Mouse (Mus musculus) erythroblast, embryonic 14.5 days (primary cell): Measurements from ENCODE around the gene Tbc1d10c. TPM values are rescaled to one million over a fixed set of nuclear protein-coding genes. Genes with fewer than 3 reads are reported as not detected.

Experiments
- H3K27me3 ChIP-seq: 2 replicates; pipeline ENCODE4 v1.6.1; 2012; ENCODE audit warnings: inconsistent platforms; ENCODE audit not compliant: control insufficient read depth
- H3K36me3 ChIP-seq: 2 replicates; pipeline ENCODE4 v1.6.1; 2012; ENCODE audit warnings: mild to moderate bottlenecking, inconsistent platforms; ENCODE audit not compliant: control insufficient read depth
- H3K4me1 ChIP-seq: 2 replicates; pipeline ENCODE4 v1.6.1; 2012; ENCODE audit warnings: inconsistent platforms; ENCODE audit not compliant: control insufficient read depth
- H3K4me3 ChIP-seq: replicated peaks from 2 replicates; pipeline ENCODE3; 2012; ENCODE audit warnings: moderate library complexity, mild to moderate bottlenecking, inconsistent platforms
- H3K9me3 ChIP-seq: 2 replicates; pipeline ENCODE4 v1.6.1; 2012; ENCODE audit warnings: low read length, inconsistent platforms, mixed read lengths; ENCODE audit not compliant: control insufficient read depth
- GATA1 ChIP-seq: IDR thresholded peaks from 2 replicates; pipeline ENCODE4 v1.6.1; 2012; ENCODE audit warnings: low read length, inconsistent platforms, mixed read lengths
- TAL1 ChIP-seq: IDR thresholded peaks from 3 replicates; pipeline ENCODE4 v1.6.1; 2012; ENCODE audit warnings: low read length, inconsistent platforms, mixed read lengths
- polyA plus RNA-seq: library from polyadenylated mRNA; stranded (reverse); fragments of >175 nt; gene quantifications from 2 replicates; pipeline ENCODE4 v1.2.3, GENCODE M21; 2012

Tbc1d10c gene
- polyA plus RNA-seq, 1 experiment: 0.18 TPM

DNA sequence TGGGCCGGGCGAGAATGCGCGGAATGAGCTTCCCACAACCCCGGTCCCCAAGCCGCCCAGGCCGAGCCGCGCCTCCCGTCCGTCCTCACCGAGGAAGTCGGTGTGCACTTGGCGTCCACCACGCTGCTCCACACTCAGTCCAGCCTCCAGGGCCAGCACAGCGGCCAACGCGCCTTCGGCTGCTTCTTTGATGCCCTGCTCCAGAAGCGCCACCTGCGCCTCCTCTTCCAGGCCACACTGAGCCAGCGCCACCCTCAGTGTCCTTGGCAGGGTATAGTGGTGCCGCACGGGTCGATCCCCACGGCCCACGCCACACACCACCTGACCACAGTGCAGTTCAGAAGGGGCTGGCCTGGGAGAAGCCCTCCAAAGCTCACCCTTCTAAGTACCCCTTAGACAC is 21.3 kb downstream of the Tbc1d10c start:
- Histone ChIP-seq H3K9me3 (no peaks in the 10 kb centered on the region; the same call in 1 of the 2 replicates), H3K27me3 (peaks cover 10% of the 10 kb centered on the region), H3K36me3 (no peaks in the 10 kb centered on the region), H3K4me1 (peaks cover 51% of the 10 kb centered on the region), H3K4me3 (peak overlapping the region; percentile 77)
- no peak for TF ChIP-seq TAL1
- TF ChIP-seq GATA1: no peak

DNA sequence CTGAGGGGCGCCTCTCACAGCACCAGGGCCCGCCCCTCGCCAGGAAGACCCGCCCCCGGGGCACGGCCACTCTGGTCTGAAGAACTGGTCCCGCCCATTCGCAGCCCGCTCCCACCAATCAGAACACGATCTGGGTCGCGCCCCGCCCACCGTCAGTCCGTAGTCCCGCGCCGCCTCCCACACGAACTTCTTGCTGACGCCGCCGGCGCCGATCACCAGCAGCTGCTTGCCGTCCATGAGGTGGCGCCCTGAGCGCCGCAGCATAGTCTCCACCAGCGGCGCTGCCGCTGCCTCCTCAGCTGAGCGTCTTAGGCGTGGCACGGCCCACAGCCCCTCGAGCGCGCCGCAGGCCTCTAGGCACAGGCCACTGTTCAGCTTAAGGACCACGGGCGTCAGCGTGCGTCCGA is 21.7 kb downstream of the Tbc1d10c start:
- H3K4me3 ChIP-seq: peak overlapping the region; percentile 77
- H3K4me1 ChIP-seq: peaks cover 53% of the 10 kb centered on the region
- H3K27me3 ChIP-seq: peaks cover 6% of the 10 kb centered on the region
- no peaks in the 10 kb centered on the region; the same call in 1 of the 2 replicates for H3K9me3 ChIP-seq
- H3K36me3 ChIP-seq: no peaks in the 10 kb centered on the region
- TF ChIP-seq GATA1 (no peak), TAL1 (no peak)

DNA sequence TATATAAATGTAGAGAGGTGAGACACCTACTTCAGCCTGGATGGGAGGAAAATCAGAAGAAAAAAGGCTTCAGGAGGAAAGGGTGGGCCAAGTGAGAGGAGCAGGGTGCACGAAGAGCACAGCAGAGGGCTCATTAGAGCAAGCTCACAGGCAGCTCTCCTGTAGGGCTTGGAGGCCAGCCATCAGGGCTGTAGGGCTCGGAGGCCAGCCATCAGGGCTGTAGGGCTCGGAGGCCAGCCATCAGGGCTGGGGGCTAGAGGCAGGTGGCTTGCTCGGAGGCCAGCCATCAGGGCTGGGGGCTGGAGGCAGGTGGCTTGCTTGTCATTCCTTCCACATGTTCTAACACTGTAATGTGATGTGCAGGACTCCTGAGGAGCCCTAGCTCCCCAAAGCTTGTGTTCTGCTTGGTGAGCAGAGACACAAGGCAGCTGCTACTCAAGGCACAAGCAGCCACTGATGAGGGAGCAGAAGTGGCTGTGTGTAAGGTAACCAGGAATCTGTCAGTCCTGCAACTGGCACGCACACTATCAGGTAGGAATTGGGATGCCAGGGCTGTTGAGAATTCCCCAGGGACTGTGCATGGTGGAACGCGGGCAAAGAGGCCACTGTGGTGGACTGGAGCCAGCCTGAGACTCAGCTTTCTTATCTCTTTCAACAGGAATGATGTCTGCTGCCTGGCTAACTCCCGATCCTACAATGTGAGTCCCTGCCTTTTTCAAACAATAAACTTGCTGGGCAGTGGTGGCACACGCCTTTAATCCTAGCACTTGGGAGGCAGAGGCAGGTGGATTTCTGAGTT is 24.2 kb downstream of the Tbc1d10c start:
- Histone ChIP-seq H3K27me3 (peaks cover 6% of the 10 kb centered on the region), H3K4me3 (no peak overlapping the region), H3K36me3 (peaks cover 4% of the 10 kb centered on the region), H3K4me1 (peaks cover 69% of the 10 kb centered on the region), H3K9me3 (no peaks in the 10 kb centered on the region; the same call in 1 of the 2 replicates)
- no peak for TF ChIP-seq GATA1
- no peak for TF ChIP-seq TAL1

DNA sequence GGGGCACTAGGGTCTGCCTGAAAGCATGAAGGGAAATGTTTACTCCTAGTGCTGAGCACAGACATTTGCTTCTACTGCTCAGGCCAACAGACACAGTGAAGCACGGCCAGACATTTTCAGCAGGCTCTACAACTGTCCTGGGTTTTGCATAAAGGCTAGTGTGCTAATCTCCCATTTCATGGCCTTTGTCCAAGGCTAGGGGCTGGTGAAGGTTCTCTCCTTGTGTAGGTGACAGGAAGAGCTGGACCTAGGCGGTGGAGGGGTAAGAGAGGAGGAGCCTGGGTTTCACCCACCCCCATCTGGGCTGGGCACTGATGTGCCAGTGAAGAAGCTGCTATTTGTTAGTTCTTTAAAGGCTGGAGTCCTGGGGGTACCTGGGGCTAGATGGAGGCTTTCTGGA is 26.4 kb downstream of the Tbc1d10c start:
- Histone ChIP-seq H3K4me1 (peaks cover 61% of the 10 kb centered on the region), H3K36me3 (peaks cover 23% of the 10 kb centered on the region), H3K27me3 (no peaks in the 10 kb centered on the region), H3K4me3 (no peak overlapping the region), H3K9me3 (no peaks in the 10 kb centered on the region; the same call in 1 of the 2 replicates)
- TF ChIP-seq GATA1 (no peak), TAL1 (no peak)

DNA sequence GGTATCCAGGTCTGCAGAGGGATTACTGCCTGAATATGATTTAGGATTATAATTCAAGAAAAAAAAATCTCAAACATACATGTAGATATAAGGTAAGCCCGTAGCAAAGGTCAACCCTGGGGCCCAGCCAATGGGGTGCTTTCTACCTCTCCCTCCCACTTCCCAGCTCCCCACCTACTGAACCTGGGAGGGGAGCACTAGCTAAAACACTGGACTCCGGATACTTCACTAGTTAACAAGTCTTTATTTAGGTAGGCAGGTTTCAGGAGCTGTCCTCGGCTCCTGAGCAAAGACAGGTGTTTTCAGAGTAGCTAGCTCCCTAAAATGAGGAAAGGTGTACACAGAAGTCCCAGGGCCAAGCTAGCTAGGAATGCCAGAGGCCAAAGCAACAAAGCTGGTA is 27.0 kb downstream of the Tbc1d10c start:
- Histone ChIP-seq H3K9me3 (no peaks in the 10 kb centered on the region; the same call in 1 of the 2 replicates), H3K4me3 (no peak overlapping the region), H3K4me1 (peaks cover 55% of the 10 kb centered on the region), H3K27me3 (no peaks in the 10 kb centered on the region), H3K36me3 (peaks cover 29% of the 10 kb centered on the region)
- TF ChIP-seq GATA1: no peak
- TF ChIP-seq TAL1: no peak

DNA sequence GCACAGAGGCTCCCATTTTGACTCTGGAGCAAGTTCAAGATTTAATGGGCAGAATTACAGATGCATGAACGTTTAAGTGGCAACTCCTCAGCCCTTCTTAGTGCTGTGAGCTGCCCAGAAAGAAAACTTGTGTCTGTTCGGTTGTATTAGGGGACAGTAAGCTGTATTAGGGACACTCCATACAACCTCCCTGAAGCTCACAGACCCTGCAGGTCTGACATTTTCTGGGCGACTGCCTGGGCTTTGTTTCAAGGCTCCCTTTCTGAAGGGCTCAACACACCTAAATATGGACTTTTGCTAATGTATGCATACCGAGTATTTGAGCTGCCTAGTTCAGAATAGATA is 27.6 kb downstream of the Tbc1d10c start:
- Histone ChIP-seq H3K4me3 (peak overlapping the region; percentile 81), H3K4me1 (peaks cover 53% of the 10 kb centered on the region), H3K36me3 (peaks cover 35% of the 10 kb centered on the region), H3K27me3 (no peaks in the 10 kb centered on the region), H3K9me3 (no peaks in the 10 kb centered on the region; the same call in 1 of the 2 replicates)
- TF ChIP-seq TAL1: no peak

DNA sequence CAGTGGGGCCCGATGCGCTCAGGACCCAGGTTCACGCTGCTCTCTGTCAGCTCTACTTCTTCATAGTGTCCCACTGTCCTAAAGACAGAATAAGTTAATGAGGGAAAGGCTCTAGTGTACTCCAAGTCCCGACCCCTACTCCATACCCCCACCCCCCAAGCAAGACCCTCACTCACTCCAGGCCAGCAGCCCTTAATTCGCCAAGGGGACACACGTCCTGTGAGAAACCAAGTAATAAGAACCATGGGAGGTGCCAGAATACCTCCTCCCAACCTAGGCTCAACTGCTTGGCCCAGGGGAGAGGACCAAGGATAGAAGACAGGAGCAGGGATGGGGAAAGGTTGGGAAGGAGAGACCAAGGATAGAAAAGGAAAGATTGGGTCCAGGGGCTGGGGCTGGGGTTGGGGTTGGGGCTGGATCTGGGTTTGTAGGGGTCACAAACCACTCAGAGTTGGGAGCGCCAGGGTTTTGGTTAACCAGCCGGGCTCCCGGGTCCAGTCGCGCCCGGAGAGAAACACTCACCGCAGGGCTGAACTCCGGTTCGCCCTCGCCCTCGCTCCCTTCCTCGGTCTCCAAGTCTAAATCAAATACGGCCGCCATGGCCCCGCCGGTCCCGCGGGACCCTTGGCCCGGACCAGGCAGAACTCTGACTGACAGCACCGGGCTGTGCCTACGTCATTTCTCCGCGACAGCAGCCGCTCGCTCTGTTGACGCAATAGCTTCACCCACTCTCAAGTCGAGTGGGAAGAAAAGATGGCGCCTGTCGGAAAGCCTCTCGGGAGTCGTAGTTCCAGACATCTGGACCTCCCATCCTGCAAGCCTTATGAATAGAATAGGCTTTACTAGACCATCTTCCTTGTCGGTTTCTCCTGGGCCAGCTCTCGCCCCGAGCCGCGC is 28.2 kb downstream of the Tbc1d10c start, which contains the start of gene Rps6kb2:
TSS of gene Rps6kb2 (minus strand) at position 709 of the 897 bp plus-strand sequence.
- H3K4me1 ChIP-seq: peaks cover 51% of the 10 kb centered on the region

DNA sequence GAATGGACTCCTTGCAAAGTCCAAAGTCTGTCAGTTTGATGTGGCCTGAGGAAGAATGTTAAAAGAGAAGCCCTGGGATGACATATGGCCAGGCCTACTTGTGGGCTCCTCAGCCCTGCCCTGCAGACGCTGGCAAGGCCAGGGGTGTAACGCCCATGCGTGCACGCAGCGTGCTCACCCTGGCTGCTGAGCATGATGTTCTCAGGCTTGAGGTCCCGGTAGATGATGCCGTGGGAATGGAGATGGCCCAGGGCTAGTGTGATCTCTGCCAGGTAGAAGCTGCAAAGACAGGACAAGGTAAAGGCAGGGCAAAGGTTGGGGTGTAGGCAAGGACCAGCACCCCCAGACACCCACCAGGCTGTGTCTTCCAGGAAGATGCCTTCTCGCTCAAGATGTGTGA is 32.0 kb downstream of the Tbc1d10c start:
- no peaks in the 10 kb centered on the region for H3K9me3 ChIP-seq
- peaks cover 42% of the 10 kb centered on the region for H3K4me1 ChIP-seq
- no peak overlapping the region for H3K4me3 ChIP-seq
- H3K27me3 ChIP-seq: no peaks in the 10 kb centered on the region
- TF ChIP-seq GATA1 (no peak), TAL1 (no peak)
- peaks cover 71% of the 10 kb centered on the region for H3K36me3 ChIP-seq

More for the DNA sequence above, 28.2 kb downstream of the Tbc1d10c start, which contains the start of gene Rps6kb2:
- Histone ChIP-seq H3K4me3 (peak within 1 kb of the TSS; percentile 81), H3K36me3 (peaks cover 41% of the 10 kb centered on the region), H3K27me3 (no peaks in the 10 kb centered on the region), H3K9me3 (no peaks in the 10 kb centered on the region)
- TF ChIP-seq GATA1: no peak
- TF ChIP-seq TAL1: no peak

DNA sequence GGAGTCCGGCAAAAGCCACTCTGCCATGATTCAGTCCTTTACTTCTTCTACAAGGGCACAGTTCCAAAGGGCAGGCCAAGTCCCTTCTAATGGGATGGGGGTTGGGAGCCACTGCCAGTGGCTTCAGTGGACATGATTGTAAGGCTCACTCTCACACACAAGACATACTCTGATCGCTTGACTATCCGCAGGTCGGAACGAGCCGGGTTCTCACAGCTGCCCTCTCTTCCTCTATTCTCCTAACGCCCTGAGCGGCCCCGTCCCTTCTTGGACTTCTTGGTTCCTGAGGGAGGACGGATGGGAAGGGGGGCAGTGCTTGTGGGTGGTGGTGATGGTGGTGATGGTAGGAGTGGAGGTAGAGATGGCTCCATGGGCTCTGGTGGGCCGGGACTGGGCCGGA is 34.3 kb downstream of the Tbc1d10c start:
- no peak for TF ChIP-seq TAL1
- no peak for TF ChIP-seq GATA1
- Histone ChIP-seq H3K36me3 (peaks cover 84% of the 10 kb centered on the region), H3K4me1 (peaks cover 30% of the 10 kb centered on the region)

More for the DNA sequence above, 34.3 kb downstream of the Tbc1d10c start:
- Histone ChIP-seq H3K27me3 (no peaks in the 10 kb centered on the region), H3K4me3 (no peak overlapping the region), H3K9me3 (no peaks in the 10 kb centered on the region)
